Mouse (Mus musculus) heart, postnatal 36 days (tissue): ENCODE measurements around the gene Gm11639. TPM values are rescaled to one million over a fixed set of nuclear protein-coding genes. Genes with fewer than 3 reads are reported as not detected.

ENCODE experiments used
- DNase-seq, 2 experiments: peaks; one replicate each; pipeline ENCODE4 v3.0.0; 2021 to 2022
- intact Hi-C: fragments of 180-260 bp; cut with DNase I; formaldehyde crosslinking; loops from one replicate; pipeline ENCODE4 v1.15.1; 2025
- total RNA-seq, 2 experiments: library from RNA; stranded (reverse); gene quantifications; 2 replicates each; pipeline ENCODE4 v1.2.3; 2021

The Gm11639 gene
- total RNA-seq = under 1 TPM; 0.03 TPM

DNA sequence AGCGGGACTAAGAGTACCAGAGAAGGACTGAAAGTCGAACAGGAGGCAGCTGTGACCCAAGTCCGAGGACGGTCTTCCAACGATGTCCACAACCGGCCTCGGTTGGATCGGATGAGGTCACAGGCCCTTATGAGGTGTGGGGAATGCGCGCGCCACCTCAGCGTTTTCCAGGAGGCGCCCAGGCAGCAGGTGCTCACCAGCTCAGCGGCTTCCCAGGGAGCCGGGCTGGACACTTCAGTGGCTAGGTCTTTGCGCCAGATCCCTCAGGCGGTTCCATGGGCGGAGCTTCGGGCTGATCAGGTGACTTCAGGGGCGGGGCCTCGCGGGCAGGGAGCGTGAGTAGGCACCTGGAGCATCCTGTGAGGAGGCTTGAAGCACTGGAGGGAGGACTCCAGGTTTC lies at the start of gene Gm11639:
Gm11639 (plus strand) TSS at position 160 of the 400 bp plus-strand sequence.
- no peak for DNase-seq
- intact Hi-C loops = no loop called here

DNA sequence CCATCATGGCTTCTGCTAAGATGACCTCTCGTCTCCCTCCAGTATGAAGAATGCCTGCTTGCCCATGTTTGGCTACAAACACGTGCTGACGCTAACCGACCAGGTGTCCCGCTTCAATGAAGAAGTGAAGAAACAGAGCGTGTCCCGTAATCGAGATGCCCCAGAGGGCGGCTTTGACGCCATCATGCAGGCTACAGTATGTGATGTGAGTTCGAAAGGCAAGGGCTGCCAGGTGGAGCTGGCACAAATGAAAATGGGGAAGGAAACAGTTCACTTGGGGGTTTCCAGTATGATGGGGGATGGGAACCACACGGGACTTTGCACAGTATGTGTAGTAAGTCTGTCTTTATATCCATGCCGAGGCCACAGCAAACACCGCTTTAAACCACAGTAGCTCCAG lies 48.5 kb upstream of the Gm11639 start:
- no peak for DNase-seq
- intact Hi-C loops = no loop called here

DNA sequence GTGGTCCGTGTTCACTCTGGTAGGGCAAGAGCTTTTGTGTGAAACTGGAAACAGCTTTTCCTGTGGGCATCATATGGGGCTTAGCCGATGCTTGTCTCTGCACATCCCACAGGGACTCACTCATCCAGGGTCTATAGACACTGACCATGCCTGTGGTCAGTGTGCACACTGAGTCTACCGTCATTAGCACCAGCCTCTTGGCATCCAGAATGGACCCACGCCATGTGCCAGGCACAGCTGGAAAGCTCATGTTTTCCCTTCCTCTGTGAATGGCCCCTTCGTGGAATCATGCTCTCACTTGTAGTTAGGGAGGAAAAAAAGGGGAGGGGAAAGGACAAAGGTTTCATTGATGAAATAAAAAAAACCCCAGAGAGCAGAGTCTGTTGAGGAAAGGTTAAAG lies 47.5 kb upstream of the Gm11639 start:
- intact Hi-C loops = no loop called here
- DNase-seq = no peak

DNA sequence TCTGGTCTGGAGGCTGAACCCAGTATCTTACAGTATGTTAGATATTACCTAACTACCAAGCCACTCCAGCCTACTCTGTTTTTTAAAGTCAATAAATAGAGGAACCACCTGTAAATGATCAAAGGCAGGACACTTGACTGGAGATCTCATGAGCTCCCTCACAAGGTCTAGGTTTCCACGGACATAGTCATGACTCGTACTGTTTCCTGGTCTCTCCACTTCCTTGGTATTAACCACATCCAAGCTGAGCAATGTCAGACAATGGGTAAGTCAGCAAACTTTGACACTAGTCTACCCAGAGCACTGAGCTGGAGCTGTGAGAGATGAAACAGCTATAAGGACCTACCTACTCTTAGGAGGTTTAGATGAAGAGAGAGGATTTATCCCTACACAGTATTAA lies 46.6 kb upstream of the Gm11639 start:
- intact Hi-C loops = no loop called here
- no peak for DNase-seq

DNA sequence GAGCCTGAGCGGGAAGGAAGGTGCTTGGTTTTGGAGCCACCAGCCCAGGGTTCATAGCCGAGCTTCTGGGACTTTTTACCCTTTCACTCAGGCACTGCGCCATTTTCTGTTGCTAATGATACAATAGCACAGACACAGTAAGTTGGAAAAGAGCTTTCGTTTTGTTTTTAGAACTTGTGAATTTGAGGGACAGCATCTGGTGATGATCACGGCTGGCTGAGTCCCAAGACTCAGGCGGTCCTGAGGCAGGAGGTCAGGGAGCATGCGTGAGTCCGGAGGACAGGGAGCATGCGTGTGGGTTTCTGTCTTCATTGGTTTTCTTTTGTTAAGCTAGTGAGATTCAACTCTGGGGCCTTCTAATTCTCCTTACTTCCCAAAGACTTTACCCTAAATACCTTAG lies 45.9 kb upstream of the Gm11639 start:
- no peak for DNase-seq
- intact Hi-C loops = loop anchor here (10.0 kb wide), 1 partner anchor 45 kb away; no protein-coding TSS in a partner anchor

DNA sequence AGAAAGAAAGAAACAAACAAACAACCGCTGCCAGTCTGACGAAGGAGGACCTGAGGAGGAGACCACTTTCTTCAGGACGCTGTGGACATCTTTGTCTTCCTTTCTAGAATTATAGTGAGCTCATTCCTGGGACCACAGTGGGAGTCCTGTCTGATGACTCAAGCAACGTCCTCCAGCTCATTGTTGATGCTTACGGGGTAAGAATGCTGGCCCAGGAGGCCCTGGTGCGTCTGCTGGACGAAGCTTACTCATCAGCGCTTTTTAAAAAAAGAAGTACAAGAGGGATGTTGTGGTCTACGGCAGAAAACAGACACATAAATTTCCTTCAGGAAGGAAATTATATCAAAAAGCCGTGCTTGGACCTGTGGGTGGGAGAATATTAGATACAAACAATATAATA lies 44.6 kb upstream of the Gm11639 start:
- intact Hi-C loops = loop anchor here (10.0 kb wide), 1 partner anchor 46 kb away; no protein-coding TSS in a partner anchor
- DNase-seq = no peak

DNA sequence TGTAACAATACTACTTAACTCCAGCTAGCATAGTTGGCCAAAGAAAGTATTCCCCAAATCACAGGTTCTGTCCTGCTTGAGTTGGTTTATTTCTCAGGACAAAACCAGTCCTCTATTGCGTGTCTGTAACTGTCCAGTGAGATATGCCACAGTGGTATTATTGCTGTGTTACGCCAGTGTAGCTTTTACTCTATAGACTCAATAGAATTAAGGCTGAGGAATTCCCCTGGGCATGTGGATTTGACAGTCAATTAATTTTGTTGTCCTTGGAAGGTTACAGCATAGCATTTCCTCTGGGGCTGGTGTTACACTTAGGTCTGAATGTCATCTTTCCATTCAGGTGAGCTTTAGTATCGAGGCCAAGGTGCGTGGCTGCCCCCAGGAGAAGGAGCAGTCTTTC lies 42.3 kb upstream of the Gm11639 start:
- intact Hi-C loops = loop anchor here (1.0 to 10.0 kb wide), 2 partner anchors 19 to 48 kb away; no protein-coding TSS in a partner anchor

DNA sequence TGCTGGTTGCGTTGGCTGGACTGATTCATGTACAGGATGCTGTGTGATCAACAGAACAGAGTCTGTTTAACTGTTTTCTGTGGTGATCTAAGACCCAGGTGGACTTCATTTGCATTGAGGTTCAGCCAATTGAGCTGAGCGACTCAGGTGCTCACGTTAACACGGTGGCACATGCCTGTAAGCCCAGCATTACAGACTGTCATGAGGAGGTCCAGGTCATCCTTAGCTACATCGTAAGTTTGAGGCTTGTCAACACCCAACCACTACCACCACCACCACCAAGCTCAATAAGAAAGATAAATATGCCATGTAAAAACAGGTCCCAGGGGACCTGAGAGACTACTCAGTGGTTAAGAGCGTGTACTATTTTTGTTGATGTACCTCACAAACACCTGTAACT lies 40.1 kb upstream of the Gm11639 start:
- no peak for DNase-seq
- intact Hi-C loops = loop anchor here (10.0 kb wide), 1 partner anchor 51 kb away; no protein-coding TSS in a partner anchor

More for the DNA sequence above, 42.3 kb upstream of the Gm11639 start:
- DNase-seq = no peak

DNA sequence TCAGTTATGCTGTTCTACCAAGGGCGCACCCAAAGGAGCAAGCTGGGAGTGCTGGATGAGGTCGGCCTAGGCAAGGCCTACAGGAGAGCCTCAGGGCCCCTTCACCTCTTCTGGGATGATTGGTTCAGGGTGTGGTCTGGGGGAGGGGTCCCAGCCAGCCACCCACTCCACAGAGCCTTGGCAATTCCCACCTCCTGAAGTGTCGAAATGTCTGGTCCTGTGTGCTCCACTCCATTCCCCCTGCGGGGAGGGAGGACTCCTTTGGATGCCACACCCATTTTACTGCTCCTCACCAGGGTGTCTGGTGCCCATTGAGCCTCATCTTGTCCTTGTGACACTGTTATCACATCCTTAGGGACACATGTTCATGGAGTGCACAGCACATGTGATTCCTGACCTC lies 39.3 kb upstream of the Gm11639 start:
- intact Hi-C loops = loop anchor here (10.0 kb wide), 1 partner anchor 51 kb away; no protein-coding TSS in a partner anchor
- no peak for DNase-seq

DNA sequence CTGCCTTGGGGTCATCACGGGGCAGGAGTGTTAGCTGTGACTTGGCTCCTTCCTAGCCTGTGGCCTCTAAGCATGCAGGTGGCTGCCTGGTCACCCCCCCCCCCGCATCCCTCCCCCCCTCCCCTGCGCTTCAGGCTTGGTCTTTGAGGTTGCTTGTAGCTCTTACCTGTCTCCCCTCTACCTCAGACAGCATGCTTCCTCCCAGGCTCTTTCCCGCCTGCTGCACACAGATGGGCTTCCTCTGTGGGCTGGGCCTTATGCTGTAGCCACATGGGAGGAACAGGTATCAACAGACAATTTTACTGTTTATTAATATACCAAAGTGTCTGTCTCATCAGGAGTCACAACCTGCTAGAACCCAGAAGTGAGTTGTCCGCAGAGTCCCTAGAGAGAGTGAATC lies 38.9 kb upstream of the Gm11639 start:
- intact Hi-C loops = loop anchor here (10.0 kb wide), 1 partner anchor 52 kb away; no protein-coding TSS in a partner anchor
- no peak for DNase-seq

DNA sequence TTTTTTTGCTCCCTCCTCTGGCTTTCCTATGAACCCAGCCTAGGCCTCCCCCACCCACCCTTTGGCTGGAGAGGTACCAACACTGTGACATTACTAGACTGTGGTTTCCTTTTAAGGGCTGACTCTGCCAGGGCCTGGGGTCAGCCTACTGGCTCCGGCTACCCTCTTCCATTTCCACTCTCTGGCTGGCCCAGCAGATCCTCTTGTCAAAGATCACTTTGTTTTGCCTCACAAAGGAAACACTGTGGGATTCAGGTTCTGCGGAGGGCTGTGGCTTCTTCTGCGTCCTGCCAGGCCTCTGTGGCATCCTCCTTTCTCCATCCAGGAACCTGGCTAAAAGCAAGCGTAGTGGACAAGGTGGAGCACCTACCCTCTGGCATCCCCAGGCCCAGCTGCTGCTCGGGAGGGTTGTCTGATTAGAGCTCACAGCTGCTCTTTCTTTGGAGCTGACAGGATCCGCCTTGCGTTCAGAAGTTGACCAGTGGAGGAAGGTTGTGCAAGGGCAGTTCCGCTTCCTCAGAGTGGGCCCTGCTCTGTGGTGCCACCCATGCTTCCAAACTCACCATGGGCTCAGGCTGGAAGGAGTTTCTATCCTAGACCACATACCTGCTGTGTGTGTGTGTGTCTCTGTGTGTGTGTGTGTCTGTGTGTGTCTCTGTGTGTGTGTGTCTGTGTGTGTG lies 38.2 kb upstream of the Gm11639 start:
- DNase-seq = no peak
- intact Hi-C loops = loop anchor here (10.0 kb wide), 1 partner anchor 53 kb away; no protein-coding TSS in a partner anchor

DNA sequence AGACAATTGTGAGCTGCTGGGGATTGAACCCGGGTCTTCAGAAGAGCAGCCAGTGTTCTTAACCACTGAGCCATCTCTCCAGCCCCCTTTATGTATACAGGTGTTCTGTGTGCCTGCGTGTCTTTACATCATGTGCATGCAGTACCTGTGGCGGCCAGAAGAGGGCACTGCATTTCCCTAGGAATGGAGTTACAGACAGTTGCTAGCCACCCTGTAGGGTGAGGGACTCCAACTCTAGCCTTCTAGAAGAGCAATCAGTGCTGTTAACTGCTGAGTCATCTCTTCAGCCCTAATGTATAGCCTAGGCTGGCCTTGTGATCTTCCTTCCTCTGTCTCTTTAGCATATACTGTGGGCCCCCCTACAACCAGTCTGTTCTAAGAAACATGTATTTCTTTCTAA lies 36.9 kb upstream of the Gm11639 start:
- peak in 1 of 2 experiments; percentile 53 for DNase-seq
- intact Hi-C loops = loop anchor here (10.0 kb wide), 1 partner anchor 54 kb away; no protein-coding TSS in a partner anchor

DNA sequence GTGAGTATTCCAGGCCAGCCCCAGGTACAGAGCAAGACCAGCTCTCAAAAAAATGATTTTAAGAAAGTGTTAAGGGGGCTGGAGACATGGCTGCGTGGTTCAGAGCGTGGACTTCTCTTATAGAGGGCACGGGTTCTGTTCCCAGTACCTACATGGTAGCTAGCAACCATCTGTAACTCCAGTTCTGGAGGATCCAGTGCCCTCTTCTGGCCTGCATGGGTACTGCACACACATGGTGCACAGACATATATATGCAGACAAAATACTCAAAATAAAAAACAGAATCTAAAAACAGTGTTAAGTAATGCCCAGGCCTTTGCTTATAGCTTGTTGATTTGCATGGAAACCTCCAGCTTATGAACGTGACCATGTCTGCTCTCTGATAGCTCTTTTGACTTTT lies 24.9 kb upstream of the Gm11639 start:
- intact Hi-C loops = no loop called here
- no peak for DNase-seq

DNA sequence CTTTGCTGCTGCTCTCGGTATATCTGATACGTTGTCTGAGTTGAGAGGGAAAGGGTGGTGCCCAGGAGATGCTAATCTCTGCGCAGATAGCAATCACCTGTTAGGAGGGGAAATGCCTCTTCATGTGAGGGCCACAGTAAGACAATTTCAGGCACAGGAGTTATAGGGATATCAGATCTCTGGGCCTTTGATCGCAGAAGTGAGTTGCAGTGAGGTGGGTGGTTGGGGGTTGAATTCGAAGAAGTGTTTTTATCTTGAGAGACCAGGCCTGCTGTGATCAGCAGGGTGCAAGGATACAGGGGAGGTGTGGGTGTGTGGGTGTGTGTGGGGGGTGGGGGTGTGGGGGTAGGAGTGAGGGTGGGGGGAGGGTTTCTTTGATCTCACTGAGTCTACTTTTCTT lies 24.4 kb upstream of the Gm11639 start:
- DNase-seq = no peak
- intact Hi-C loops = no loop called here

DNA sequence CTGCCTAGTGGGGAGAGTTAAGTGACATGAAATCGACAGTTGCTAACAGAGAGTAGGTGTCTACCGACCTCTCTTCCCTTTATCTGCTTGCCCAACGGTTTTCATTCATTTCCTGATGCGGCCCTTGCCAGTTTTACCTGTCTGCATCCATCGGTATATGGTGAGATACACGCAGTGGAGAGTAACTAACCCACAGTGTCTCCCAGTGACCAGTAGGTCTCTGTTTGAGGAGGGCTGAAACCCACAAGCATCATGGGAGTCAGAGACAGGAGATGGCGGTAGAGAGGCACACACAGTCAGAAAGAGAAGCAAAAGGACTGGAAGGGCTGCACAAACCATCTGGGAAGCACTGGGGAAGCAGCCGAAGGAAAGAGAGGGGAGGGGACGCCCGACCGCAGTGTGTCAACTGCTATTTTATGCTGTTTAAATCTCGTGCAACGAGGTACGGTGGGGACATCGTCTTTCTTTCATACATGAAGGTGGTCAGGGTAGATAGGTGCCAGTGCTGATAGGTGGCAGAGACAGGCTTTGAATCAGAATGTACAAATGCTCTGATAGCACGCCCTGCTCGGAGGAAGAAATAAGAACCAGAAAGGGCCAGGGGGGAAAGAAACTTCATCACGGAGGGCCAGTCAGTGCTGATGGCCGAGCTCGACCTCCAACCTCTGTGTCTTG lies 23.8 kb upstream of the Gm11639 start:
- DNase-seq = no peak
- intact Hi-C loops = loop anchor here (1.0 kb wide), 1 partner anchor 18 kb away; no protein-coding TSS in a partner anchor

DNA sequence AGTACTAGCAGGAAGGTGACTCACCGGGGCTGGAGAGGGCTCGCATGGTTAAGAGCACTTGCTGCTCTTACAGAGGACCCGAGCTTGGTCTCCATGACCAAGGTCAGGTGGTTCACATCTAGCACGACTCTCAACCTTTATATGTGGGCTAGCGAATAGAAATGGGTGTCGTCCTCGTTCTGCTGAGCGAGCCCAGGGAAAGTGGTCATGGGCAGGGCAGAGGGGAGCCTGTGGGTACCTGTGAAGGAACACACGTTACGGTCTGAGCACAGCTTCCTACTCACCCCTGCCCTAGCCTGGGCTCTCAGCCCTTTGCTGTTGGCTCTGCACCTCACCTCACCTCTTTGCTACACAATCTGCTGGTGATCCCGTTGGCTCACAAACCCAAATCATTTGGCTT lies 22.9 kb upstream of the Gm11639 start:
- intact Hi-C loops = loop anchor here (1.0 kb wide), 1 partner anchor 19 kb away; no protein-coding TSS in a partner anchor
- DNase-seq = no peak

DNA sequence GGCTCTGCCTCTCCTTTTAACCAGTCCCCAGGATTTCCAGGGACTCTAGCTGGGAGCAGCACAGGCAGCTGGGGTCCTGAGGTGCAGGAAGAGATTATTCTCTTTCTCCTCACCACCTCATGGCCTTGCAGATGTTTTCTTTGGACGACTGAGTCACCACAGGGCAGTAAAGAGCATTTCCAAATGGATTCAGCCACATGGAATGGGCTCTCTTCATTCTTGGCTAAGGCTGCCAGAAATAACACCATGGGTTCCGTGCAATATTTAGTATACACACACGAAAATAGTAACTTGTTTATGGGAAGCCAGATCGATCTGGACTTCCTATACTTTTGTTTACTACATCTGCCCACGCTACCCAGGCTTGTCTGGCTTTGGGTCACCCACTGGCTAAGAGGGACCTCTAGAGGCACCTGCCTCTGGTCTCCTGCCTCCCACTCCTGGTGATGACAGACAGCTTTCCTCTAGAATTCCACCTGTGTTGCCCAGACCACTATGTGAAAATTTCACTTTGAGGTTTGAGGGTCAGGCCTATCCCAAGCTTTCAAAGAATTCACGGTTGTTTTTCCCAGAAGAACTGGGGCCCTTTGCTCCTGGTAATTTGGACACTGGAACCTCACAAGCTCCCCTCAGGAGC lies 22.1 kb upstream of the Gm11639 start:
- DNase-seq = no peak
- intact Hi-C loops = no loop called here

DNA sequence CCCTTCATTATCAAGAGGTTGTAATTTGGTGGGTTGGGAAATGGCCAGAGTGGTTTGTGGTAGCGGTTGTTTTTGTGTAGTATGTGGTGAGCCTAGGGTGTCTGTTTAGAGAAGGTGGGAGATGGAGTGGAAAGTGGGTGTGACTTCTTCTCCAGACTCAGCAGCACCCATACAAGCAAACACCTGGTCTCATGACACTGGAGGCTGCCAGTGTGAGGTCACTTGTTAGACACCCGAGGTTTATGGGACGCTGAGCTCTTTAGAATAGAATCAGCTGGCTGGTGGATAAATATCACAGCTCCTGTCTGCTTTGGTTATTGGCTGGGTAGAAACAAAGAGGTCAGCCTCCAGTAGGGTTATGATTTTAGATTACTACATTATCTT lies 21.6 kb upstream of the Gm11639 start:
- no peak for DNase-seq
- intact Hi-C loops = no loop called here

DNA sequence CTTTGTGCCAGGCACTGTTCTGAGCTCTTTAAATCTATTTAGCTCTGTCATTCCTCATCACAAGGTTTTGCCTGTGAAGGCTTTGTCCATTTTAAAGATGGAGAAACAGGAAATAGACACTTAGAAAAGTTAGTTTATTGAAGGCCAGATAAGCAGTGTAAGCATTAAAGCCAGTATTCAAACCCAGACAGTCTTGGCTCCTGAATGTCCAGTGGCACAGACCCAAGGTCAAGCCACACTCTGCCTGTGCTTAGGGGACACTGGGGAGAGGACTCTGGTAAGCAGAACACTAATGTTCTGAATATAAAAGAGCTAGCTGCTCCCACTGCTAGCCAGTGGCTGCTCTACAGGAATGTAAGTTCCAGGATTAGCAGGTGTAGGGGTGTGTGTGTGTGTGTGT lies 21.1 kb upstream of the Gm11639 start:
- intact Hi-C loops = no loop called here

DNA sequence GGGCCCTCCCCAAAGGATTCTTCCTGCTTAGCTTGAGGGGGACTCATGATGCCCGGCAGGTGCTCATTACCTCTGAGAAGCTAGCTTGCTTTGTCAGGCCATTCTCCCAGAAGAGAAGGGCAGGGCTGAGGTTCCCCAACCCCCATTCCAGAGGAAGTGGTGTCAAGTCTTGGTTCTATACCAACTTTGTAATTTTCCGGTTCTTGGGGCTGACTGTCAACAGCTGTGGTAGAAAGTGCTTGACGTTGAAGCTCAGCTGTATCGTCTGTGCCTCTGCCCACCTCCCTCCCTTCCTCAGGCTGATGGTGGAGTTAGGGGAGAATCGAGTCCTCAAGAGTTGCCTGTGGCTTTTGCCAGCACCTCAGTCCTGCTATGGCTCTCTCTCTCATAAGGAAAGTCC lies 18.1 kb upstream of the Gm11639 start:
- intact Hi-C loops = no loop called here
- no peak for DNase-seq

More for the DNA sequence above, 21.1 kb upstream of the Gm11639 start:
- DNase-seq = no peak

DNA sequence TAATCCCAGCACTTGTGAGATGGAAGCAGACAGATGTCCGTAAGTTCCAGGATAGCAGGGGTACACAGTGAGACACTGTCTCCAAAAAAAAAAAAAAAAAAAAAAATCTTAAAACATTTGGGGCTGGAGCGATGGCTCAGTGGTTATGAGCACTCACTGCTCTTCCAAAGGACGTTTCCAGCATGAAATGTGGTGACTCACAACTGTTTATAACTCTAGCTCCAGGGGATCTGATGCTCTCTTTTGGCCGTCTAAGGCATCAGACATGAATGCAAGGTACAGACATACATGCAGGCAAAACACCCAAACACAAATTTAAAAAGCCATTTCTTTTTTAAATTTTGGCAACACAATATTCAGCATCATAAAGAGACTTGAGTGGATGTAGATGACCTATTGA lies 12.1 kb upstream of the Gm11639 start:
- DNase-seq = no peak
- intact Hi-C loops = no loop called here
